Mouse (Mus musculus) hindbrain, embryonic 11.5 days (tissue): ENCODE data around the gene Ms4a4b. TPM values are rescaled to one million over a fixed set of nuclear protein-coding genes. Genes with fewer than 3 reads are reported as not detected.

Source experiments
- ATAC-seq: fragments of 200-750 bp; cut with Nextera tagmentation; 2 replicates; pipeline ENCODE4 v1.8.0; 2017; ENCODE audit warnings: mild to moderate bottlenecking, moderate TSS enrichment, moderate library complexity; ENCODE audit not compliant: low FRiP score
- DNase-seq: peaks from one replicate; pipeline ENCODE4 v3.0.0-alpha.2; 2015; ENCODE audit warnings: low spot score
- H3K27ac ChIP-seq: fragments of 300-500 bp; sonication (generic); 2 replicates; pipeline ENCODE4 v1.5.1; 2014; ENCODE audit warnings: mild to moderate bottlenecking, low read depth, low read length
- H3K27me3 ChIP-seq: fragments of 300-500 bp; sonication (generic); 2 replicates; pipeline ENCODE4 v1.6.1; 2014; ENCODE audit warnings: mild to moderate bottlenecking, low read length, moderate library complexity, mixed read lengths; ENCODE audit not compliant: control insufficient read depth, insufficient read depth
- H3K36me3 ChIP-seq: fragments of 300-500 bp; sonication (generic); 2 replicates; pipeline ENCODE4 v1.6.1; 2014; ENCODE audit warnings: mild to moderate bottlenecking, low read length, moderate library complexity, mixed read lengths; ENCODE audit not compliant: control insufficient read depth, insufficient read depth
- H3K4me1 ChIP-seq: fragments of 300-500 bp; sonication (generic); replicated peaks from 2 replicates; pipeline ENCODE4 v1.6.1; 2014; ENCODE audit warnings: low read length, mixed read lengths; ENCODE audit not compliant: control insufficient read depth, insufficient read depth
- H3K4me2 ChIP-seq: fragments of 300-500 bp; sonication (generic); replicated peaks from 2 replicates; pipeline ENCODE4 v1.6.1; 2014; ENCODE audit warnings: mild to moderate bottlenecking, low read depth, low read length
- H3K4me3 ChIP-seq: fragments of 300-500 bp; sonication (generic); 2 replicates; pipeline ENCODE4 v1.5.1; 2014; ENCODE audit warnings: low read depth, low read length
- H3K9ac ChIP-seq: fragments of 300-500 bp; sonication (generic); 2 replicates; pipeline ENCODE4 v1.6.1; 2014; ENCODE audit warnings: low read depth, low read length
- H3K9me3 ChIP-seq: fragments of 300-500 bp; sonication (generic); 2 replicates; pipeline ENCODE4 v1.6.1; 2016; ENCODE audit warnings: low read length; ENCODE audit not compliant: control insufficient read depth
- WGBS: fragments of 180-500 bp; shearing (Covaris S2); extraction: QIAGEN DNeasy Blood & Tissue Kit; methylation state at CpG from one replicate; pipeline ENCODE4 v1.1.7; 2014; 5-methylcytosine and 5-hydroxymethylcytosine counted together
- polyA plus RNA-seq: library from polyadenylated mRNA; unstranded; fragments of >200 nt; fragmentation: Nextera tagmentation; extraction: Ambion mirVana; gene quantifications from 2 replicates; pipeline ENCODE4 v1.2.1, GENCODE M21; 2014

The Ms4a4b gene
- polyA plus RNA-seq, 1 experiment from 2014 or later = not detected

GRCm38 (mm10) chr19:11479714-11480113 is 36.4 kb downstream of the Ms4a4b start:
- no peaks in the 10 kb centered on the region for H3K27me3 ChIP-seq
- H3K4me1 ChIP-seq = no peaks in the 10 kb centered on the region
- H3K4me2 ChIP-seq = no peak overlapping the region
- no peak for DNase-seq
- no peak overlapping the region for H3K27ac ChIP-seq
- no peak for ATAC-seq
- no peaks in the 10 kb centered on the region for H3K9me3 ChIP-seq
- no peak overlapping the region for H3K4me3 ChIP-seq
- no peak overlapping the region for H3K9ac ChIP-seq
- WGBS = 81% methylated on average over 2 of the region's 2 CpGs
- H3K36me3 ChIP-seq = no peaks in the 10 kb centered on the region

GRCm38 (mm10) chr19:11482684-11483083 is 39.3 kb downstream of the Ms4a4b start:
- ATAC-seq = no peak
- H3K36me3 ChIP-seq = no peaks in the 10 kb centered on the region

GRCm38 (mm10) chr19:11483941-11484340 is 40.6 kb downstream of the Ms4a4b start:
- no peaks in the 10 kb centered on the region for H3K27me3 ChIP-seq
- H3K4me2 ChIP-seq = no peak overlapping the region
- H3K36me3 ChIP-seq = no peaks in the 10 kb centered on the region
- H3K9ac ChIP-seq = no peak overlapping the region
- H3K4me3 ChIP-seq = no peak overlapping the region
- DNase-seq (no peak), ATAC-seq (no peak)
- H3K4me1 ChIP-seq = no peaks in the 10 kb centered on the region
- no peaks in the 10 kb centered on the region for H3K9me3 ChIP-seq
- 83% methylated on average over 4 of the region's 4 CpGs for WGBS
- no peak overlapping the region for H3K27ac ChIP-seq

More at GRCm38 (mm10) chr19:11482684-11483083, 39.3 kb downstream of the Ms4a4b start:
- Histone ChIP-seq H3K9me3 (no peaks in the 10 kb centered on the region), H3K27me3 (no peaks in the 10 kb centered on the region), H3K27ac (no peak overlapping the region), H3K4me1 (no peaks in the 10 kb centered on the region), H3K9ac (no peak overlapping the region), H3K4me2 (no peak overlapping the region), H3K4me3 (no peak overlapping the region)
- WGBS = 86% methylated on average over 2 of the region's 2 CpGs
- DNase-seq = no peak

- H3K27me3 ChIP-seq = no peaks in the 10 kb centered on the region
- no peak for DNase-seq
- no peaks in the 10 kb centered on the region for H3K4me1 ChIP-seq
- ATAC-seq = no peak
- no peaks in the 10 kb centered on the region for H3K9me3 ChIP-seq
- no peak overlapping the region for H3K4me2 ChIP-seq
- H3K36me3 ChIP-seq = no peaks in the 10 kb centered on the region
- 91% methylated on average over 3 of the region's 3 CpGs for WGBS
- no peak overlapping the region for H3K4me3 ChIP-seq
- no peak overlapping the region for H3K9ac ChIP-seq
- H3K27ac ChIP-seq = no peak overlapping the region
Observed at GRCm38 (mm10) chr19:11484388-11484787, 41.0 kb downstream of the Ms4a4b start.

- 91% methylated on average over 3 of the region's 3 CpGs for WGBS
Observed at GRCm38 (mm10) chr19:11485266-11485665, 41.9 kb downstream of the Ms4a4b start.

GRCm38 (mm10) chr19:11485746-11486145 is 42.4 kb downstream of the Ms4a4b start, which contains the start of gene Gm8369:
Gm8369 (plus strand) TSS chr19:11485938.
- no peaks in the 10 kb centered on the region for H3K27me3 ChIP-seq
- H3K27ac ChIP-seq = no peak within 1 kb of the TSS
- no peaks in the 10 kb centered on the region for H3K4me1 ChIP-seq
- H3K9me3 ChIP-seq = no peaks in the 10 kb centered on the region
- no peak for DNase-seq
- WGBS = 86% methylated on average over 2 of the region's 2 CpGs
- no peak within 1 kb of the TSS for H3K4me2 ChIP-seq
- H3K4me3 ChIP-seq = no peak within 1 kb of the TSS
- H3K9ac ChIP-seq = no peak within 1 kb of the TSS
- H3K36me3 ChIP-seq = no peaks in the 10 kb centered on the region
- no peak for ATAC-seq

More at GRCm38 (mm10) chr19:11485266-11485665, 41.9 kb downstream of the Ms4a4b start:
- no peak overlapping the region for H3K27ac ChIP-seq
- no peak overlapping the region for H3K9ac ChIP-seq
- H3K4me1 ChIP-seq = no peaks in the 10 kb centered on the region
- ATAC-seq (no peak), DNase-seq (no peak)
- H3K9me3 ChIP-seq = no peaks in the 10 kb centered on the region
- H3K4me3 ChIP-seq = no peak overlapping the region
- no peak overlapping the region for H3K4me2 ChIP-seq
- no peaks in the 10 kb centered on the region for H3K36me3 ChIP-seq
- no peaks in the 10 kb centered on the region for H3K27me3 ChIP-seq

GRCm38 (mm10) chr19:11486599-11486998 is 43.2 kb downstream of the Ms4a4b start:
- no peak overlapping the region for H3K4me2 ChIP-seq
- WGBS = 90% methylated on average over 1 of the region's 1 CpGs
- no peak overlapping the region for H3K9ac ChIP-seq
- no peak overlapping the region for H3K4me3 ChIP-seq
- H3K27me3 ChIP-seq = no peaks in the 10 kb centered on the region
- no peak for ATAC-seq
- DNase-seq = no peak
- no peaks in the 10 kb centered on the region for H3K36me3 ChIP-seq
- no peak overlapping the region for H3K27ac ChIP-seq
- H3K4me1 ChIP-seq = no peaks in the 10 kb centered on the region
- H3K9me3 ChIP-seq = no peaks in the 10 kb centered on the region

- DNase-seq = no peak
- H3K36me3 ChIP-seq = no peaks in the 10 kb centered on the region
- no peaks in the 10 kb centered on the region for H3K4me1 ChIP-seq
- no peak overlapping the region for H3K9ac ChIP-seq
- H3K4me2 ChIP-seq = no peak overlapping the region
- H3K4me3 ChIP-seq = no peak overlapping the region
- H3K27ac ChIP-seq = no peak overlapping the region
- no peak for ATAC-seq
- H3K9me3 ChIP-seq = no peaks in the 10 kb centered on the region
- H3K27me3 ChIP-seq = no peaks in the 10 kb centered on the region
- WGBS = 73% methylated on average over 4 of the region's 4 CpGs
Observed at GRCm38 (mm10) chr19:11491406-11492189, 48.2 kb downstream of the Ms4a4b start.

- H3K4me3 ChIP-seq = no peak overlapping the region
- no peaks in the 10 kb centered on the region for H3K36me3 ChIP-seq
- no peaks in the 10 kb centered on the region for H3K4me1 ChIP-seq
- no peak overlapping the region for H3K9ac ChIP-seq
- H3K27ac ChIP-seq = no peak overlapping the region
- 67% methylated on average over 1 of the region's 1 CpGs for WGBS
- no peaks in the 10 kb centered on the region for H3K27me3 ChIP-seq
- no peak overlapping the region for H3K4me2 ChIP-seq
- ATAC-seq (no peak), DNase-seq (no peak)
- no peaks in the 10 kb centered on the region for H3K9me3 ChIP-seq
Observed at GRCm38 (mm10) chr19:11492671-11493070, 49.3 kb downstream of the Ms4a4b start.
